Mouse (Mus musculus) limb, embryonic 15.5 days (tissue): ENCODE measurements around the gene Katna1. TPM values are rescaled to one million over a fixed set of nuclear protein-coding genes. Genes with fewer than 3 reads are reported as not detected.
A peak's percentile ranks its signal among the peaks of the same experiment; 100 is the strongest.

Source experiments
- ATAC-seq: fragments of 200-750 bp; cut with Nextera tagmentation; 2 replicates; pipeline ENCODE4 v1.8.0; 2017; ENCODE audit warnings: low read depth, moderate TSS enrichment; ENCODE audit not compliant: insufficient number of reproducible peaks, low FRiP score, low TSS enrichment
- H3K27ac ChIP-seq: fragments of 300-500 bp; sonication (generic); 2 replicates; pipeline ENCODE4 v1.5.1; 2015; ENCODE audit warnings: moderate library complexity, mild to moderate bottlenecking, inconsistent platforms
- H3K27me3 ChIP-seq: fragments of 300-500 bp; sonication (generic); 2 replicates; pipeline ENCODE4 v1.6.1; 2015; ENCODE audit warnings: inconsistent platforms
- H3K36me3 ChIP-seq: fragments of 300-500 bp; sonication (generic); 2 replicates; pipeline ENCODE4 v1.6.1; 2015; ENCODE audit warnings: inconsistent platforms
- H3K4me1 ChIP-seq: fragments of 300-500 bp; sonication (generic); 2 replicates; pipeline ENCODE4 v1.6.1; 2015; ENCODE audit warnings: inconsistent platforms
- H3K4me2 ChIP-seq: fragments of 300-500 bp; sonication (generic); 2 replicates; pipeline ENCODE4 v1.6.1; 2015; ENCODE audit warnings: mild to moderate bottlenecking, inconsistent platforms
- H3K4me3 ChIP-seq: fragments of 300-500 bp; sonication (generic); 2 replicates; pipeline ENCODE4 v1.5.1; 2015; ENCODE audit warnings: mild to moderate bottlenecking, inconsistent platforms
- H3K9ac ChIP-seq: fragments of 300-500 bp; sonication (generic); 2 replicates; pipeline ENCODE4 v1.6.1; 2015; ENCODE audit warnings: inconsistent platforms
- H3K9me3 ChIP-seq: fragments of 300-500 bp; sonication (generic); 2 replicates; pipeline ENCODE4 v1.6.1; 2016; ENCODE audit warnings: inconsistent platforms
- WGBS: fragments of 180-500 bp; shearing (Covaris S2); methylation state at CpG from one replicate; pipeline ENCODE4 v1.1.7; 2015; 5-methylcytosine and 5-hydroxymethylcytosine counted together
- polyA plus RNA-seq: library from polyadenylated mRNA; unstranded; fragments of >200 nt; fragmentation: Nextera tagmentation; extraction: Ambion mirVana; gene quantifications from 2 replicates; pipeline ENCODE4 v1.2.1, GENCODE M21; 2015

The Katna1 gene
- 54.1 and 58.2 TPM in 2 replicates for polyA plus RNA-seq

DNA sequence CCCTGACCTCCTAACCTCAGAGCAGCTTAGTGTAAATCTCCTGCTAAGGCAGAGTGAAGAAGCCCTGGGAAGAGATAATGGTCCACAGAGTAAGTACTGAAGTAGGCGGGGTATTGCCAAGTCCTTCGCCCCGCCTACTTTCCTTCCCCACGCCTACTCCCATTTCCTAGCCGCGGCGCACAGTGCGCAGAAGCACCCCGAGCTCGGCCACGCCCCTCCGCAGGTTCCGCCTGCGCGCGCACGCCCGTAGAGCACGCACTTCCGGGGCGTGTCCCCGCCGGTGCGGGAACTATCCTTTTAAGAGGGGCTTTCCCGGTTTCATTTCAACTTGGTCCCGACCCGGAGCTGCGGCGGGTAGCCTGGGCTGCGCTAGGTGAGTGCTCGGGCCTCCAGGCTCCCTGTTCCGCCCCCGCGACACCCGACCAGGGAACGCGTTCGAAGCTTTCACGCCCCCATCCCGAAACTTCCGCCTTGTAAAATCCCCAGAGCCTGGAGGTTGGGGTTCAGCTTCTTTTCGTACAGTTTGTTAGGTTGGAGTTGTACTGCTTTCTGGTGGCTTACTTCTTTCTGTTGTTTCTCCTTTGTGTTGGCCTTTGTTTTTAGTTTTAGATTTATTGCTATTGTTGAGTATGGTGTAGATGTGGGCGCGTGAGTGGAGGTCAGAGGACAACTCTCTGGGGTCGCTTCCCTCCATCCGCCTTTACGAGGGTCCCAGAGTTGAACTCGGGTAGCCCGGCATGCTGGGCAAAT lies at the start of gene Katna1:
TSS of gene Katna1 (plus strand) at position 250 of the 750 bp plus-strand sequence.
- under 1% methylated on average over 48 of the region's 49 CpGs for WGBS
- Histone ChIP-seq H3K27me3 (no peaks in the 10 kb centered on the region), H3K4me2 (peak within 1 kb of the TSS; percentile 72), H3K36me3 (no peaks in the 10 kb centered on the region), H3K27ac (peak within 1 kb of the TSS; percentile 87), H3K4me3 (peak within 1 kb of the TSS; percentile 84), H3K9me3 (no peaks in the 10 kb centered on the region), H3K9ac (peak within 1 kb of the TSS; percentile 58), H3K4me1 (peaks cover 8% of the 10 kb centered on the region)
- peak; percentile 94 for ATAC-seq

DNA sequence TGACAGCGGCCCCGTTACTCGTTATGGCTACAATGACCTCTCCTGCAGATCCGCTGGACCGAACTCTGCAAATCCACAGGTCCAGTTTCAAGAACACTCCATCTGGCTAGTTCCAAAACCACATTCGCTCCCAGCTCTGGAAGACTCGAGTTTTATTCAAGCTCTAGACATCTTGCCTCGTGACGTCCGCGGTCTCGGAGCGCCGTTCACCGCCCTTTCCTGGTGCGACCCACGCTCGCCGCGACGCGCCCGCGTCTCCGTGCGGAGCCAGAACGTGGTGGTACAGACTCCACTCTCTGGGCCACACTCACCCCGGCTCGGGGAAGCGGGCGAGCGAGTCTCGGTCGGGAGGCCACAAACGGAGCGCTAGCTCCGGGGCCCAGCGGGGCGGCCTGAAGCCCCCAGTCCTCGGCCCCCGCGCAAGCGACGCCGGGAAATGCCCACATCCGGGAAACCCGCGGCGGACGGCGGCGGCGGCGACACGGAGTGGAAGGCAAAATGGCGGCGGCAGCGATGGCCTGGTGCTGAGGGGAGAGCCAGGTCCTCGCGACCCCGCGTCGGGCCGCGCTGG lies 45.0 kb upstream of the Katna1 start, which contains the start of the genes Pcmt1 and Lats1:
TSS of gene Pcmt1 (minus strand) at position 406 of the 571 bp plus-strand sequence.
TSS of gene Lats1 (plus strand) at position 484 of the 571 bp plus-strand sequence.
- under 1% methylated on average over 56 of the region's 65 CpGs for WGBS
- peak; percentile 82 for ATAC-seq
- no peaks in the 10 kb centered on the region for H3K9me3 ChIP-seq
- H3K4me1 ChIP-seq, result peaks cover 22% of the 10 kb centered on the region
- H3K27me3 ChIP-seq, result no peaks in the 10 kb centered on the region
- peaks cover 35% of the 10 kb centered on the region for H3K36me3 ChIP-seq
- peak within 1 kb of the TSS; percentile 99 for H3K27ac ChIP-seq
- H3K4me2 ChIP-seq, result peak within 1 kb of the TSS; percentile 52
- peak within 1 kb of the TSS; percentile 98 for H3K4me3 ChIP-seq
- peak within 1 kb of the TSS; percentile 99 for H3K9ac ChIP-seq

DNA sequence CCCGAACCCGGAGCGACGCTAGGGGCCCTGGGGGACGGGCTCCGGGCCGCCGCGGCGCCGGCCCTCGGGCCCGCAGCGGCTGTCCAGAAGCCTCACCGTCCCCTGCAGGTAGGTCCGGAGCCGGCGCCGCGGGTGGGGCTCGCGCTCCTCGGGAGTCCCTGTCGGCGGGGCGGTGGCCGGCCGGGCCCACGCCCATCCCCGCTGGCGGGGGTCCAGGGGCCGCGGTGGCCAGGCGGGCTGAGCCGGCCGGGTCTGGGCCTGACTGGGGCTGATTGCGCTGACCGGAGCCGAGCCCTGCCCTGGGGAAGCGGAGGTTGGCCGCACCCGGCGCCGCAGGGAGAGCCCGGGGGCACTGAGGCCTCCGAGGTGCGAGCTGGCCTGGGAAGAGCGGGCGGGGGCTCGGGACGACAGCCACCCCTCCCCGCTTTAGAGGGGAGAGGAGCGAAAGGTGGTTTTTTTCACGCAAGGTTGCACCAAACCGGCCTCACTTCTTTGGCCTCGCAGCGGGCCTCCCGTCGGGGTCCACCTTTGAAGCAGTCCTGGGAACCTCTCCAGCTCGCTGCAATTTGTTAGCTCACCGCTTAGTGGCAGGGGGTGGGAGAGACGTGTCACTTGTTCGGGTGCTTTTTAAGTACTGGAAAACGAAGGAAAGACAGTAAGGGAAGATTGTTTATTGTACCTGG lies 44.3 kb upstream of the Katna1 start:
- WGBS, result under 1% methylated on average over 50 of the region's 64 CpGs
- ATAC-seq, result peak; percentile 83
- Histone ChIP-seq H3K36me3 (peaks cover 28% of the 10 kb centered on the region), H3K4me3 (peak overlapping the region; percentile 98), H3K27ac (peak overlapping the region; percentile 99), H3K4me1 (peaks cover 22% of the 10 kb centered on the region), H3K9ac (peak overlapping the region; percentile 99), H3K27me3 (no peaks in the 10 kb centered on the region), H3K9me3 (no peaks in the 10 kb centered on the region), H3K4me2 (peak overlapping the region; percentile 52)

DNA sequence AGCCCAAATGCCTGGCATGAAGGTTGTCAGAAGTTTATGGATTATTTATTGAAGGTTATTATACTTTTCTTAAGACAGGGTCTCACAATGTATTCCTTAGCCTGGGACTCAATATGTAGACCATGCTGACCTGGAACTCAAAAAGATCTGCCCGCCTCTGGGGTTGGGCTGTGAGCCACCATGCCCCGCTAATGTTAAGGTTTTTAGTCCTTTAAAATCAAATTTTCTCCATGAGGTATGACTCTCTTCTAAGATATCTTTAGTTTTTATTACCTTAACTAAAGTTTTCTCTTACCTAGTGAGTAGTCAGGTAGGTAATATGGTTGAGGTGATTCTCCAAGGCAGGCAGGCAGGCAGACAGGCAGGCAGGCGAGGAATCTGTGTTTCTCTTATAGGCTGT lies 43.6 kb upstream of the Katna1 start:
- Histone ChIP-seq H3K27me3 (no peaks in the 10 kb centered on the region), H3K4me2 (peak overlapping the region; percentile 52), H3K36me3 (peaks cover 21% of the 10 kb centered on the region), H3K27ac (no peak overlapping the region), H3K9me3 (no peaks in the 10 kb centered on the region), H3K4me3 (peak overlapping the region; percentile 98), H3K4me1 (peaks cover 22% of the 10 kb centered on the region), H3K9ac (no peak overlapping the region)
- 44% methylated on average over 3 of the region's 3 CpGs for WGBS
- no peak for ATAC-seq

DNA sequence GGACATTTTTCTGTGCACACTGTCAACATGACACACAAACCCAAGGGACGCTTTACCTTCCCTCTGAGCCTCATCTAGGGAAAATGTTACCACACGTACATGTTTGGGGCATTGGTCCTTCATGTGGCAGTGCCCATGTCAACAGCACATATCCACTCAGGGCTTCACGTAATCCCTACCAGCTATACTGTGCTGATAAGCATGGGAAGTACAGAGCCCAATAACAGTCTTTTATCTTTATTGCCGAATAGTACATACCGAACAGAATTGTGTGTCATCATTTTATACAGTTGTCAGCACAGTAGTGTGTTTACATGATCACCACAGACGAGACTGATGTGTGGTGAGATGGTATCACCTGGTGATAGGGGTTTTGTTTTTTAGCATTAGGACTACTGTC lies 38.9 kb upstream of the Katna1 start:
- 90% methylated on average over 6 of the region's 6 CpGs for WGBS
- no peak overlapping the region for H3K27ac ChIP-seq
- H3K4me1 ChIP-seq, result peaks cover 10% of the 10 kb centered on the region
- no peaks in the 10 kb centered on the region for H3K9me3 ChIP-seq
- no peak overlapping the region for H3K4me2 ChIP-seq
- peaks cover 9% of the 10 kb centered on the region for H3K36me3 ChIP-seq
- no peak overlapping the region for H3K4me3 ChIP-seq
- no peaks in the 10 kb centered on the region for H3K27me3 ChIP-seq
- H3K9ac ChIP-seq, result no peak overlapping the region
- no peak for ATAC-seq

DNA sequence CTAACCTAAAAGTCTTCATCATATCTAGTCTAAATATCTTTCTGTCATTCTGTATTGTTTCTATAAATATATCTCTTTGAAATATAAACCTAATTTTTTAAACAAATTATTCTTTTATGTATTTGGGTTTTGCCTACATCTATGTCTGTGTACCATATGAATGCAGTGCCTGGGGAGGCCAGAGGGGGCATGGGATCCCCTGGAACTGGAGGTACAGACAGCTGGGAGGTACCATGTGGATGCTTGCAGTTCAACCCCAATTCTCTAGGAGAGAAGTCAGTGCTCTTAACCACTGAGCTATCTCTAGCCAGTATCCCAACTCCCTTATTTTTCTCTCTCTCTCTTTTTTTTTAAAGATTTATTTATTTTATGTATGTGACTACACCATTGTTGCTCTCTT lies 30.5 kb upstream of the Katna1 start:
- H3K36me3 ChIP-seq, result peaks cover 76% of the 10 kb centered on the region
- ATAC-seq, result no peak
- H3K4me1 ChIP-seq, result no peaks in the 10 kb centered on the region

DNA sequence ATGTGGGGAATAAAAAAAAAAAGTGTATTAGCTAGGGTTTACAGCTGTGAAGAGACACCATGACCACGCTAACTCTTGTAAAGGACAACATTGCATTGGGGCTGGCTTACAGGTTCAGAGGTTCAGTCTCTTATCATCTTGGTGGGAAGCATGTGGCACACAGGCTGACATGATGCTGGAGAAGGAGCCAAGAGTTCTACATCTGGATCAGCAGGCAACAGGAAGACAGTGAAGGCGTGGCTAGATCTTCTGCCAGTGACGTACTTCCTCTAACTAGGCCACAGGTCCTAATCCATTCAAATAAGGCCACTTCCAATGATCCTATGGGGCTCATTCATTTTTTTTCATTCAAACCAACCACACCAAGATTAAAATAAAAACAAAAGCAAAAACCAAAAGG lies 25.7 kb upstream of the Katna1 start:
- H3K4me1 ChIP-seq, result no peaks in the 10 kb centered on the region
- H3K27me3 ChIP-seq, result no peaks in the 10 kb centered on the region
- 74% methylated on average over 3 of the region's 3 CpGs for WGBS
- H3K36me3 ChIP-seq, result peaks cover 83% of the 10 kb centered on the region
- no peaks in the 10 kb centered on the region for H3K9me3 ChIP-seq
- ATAC-seq, result no peak
- no peak overlapping the region for H3K4me3 ChIP-seq
- H3K27ac ChIP-seq, result no peak overlapping the region
- H3K4me2 ChIP-seq, result no peak overlapping the region
- H3K9ac ChIP-seq, result no peak overlapping the region

More for the DNA sequence above, 30.5 kb upstream of the Katna1 start:
- Histone ChIP-seq H3K4me2 (no peak overlapping the region), H3K9me3 (no peaks in the 10 kb centered on the region), H3K4me3 (no peak overlapping the region), H3K27me3 (no peaks in the 10 kb centered on the region), H3K27ac (no peak overlapping the region), H3K9ac (no peak overlapping the region)

DNA sequence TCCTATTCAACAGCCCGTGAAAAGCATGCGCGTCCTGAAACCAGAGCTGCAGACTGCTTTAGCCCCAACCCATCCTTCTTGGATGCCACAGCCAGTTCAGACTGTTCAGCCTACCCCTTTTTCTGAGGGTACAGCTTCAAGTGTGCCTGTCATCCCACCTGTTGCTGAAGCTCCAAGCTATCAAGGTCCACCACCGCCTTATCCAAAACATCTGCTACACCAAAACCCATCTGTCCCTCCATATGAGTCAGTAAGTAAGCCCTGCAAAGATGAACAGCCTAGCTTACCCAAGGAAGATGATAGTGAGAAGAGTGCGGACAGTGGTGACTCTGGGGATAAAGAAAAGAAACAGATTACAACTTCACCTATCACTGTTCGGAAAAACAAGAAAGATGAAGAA lies 23.2 kb upstream of the Katna1 start:
- Histone ChIP-seq H3K27me3 (no peaks in the 10 kb centered on the region), H3K9ac (no peak overlapping the region), H3K4me1 (no peaks in the 10 kb centered on the region), H3K36me3 (peaks cover 84% of the 10 kb centered on the region), H3K4me2 (no peak overlapping the region), H3K9me3 (no peaks in the 10 kb centered on the region), H3K4me3 (no peak overlapping the region), H3K27ac (no peak overlapping the region)
- 95% methylated on average over 6 of the region's 6 CpGs for WGBS
- no peak for ATAC-seq

DNA sequence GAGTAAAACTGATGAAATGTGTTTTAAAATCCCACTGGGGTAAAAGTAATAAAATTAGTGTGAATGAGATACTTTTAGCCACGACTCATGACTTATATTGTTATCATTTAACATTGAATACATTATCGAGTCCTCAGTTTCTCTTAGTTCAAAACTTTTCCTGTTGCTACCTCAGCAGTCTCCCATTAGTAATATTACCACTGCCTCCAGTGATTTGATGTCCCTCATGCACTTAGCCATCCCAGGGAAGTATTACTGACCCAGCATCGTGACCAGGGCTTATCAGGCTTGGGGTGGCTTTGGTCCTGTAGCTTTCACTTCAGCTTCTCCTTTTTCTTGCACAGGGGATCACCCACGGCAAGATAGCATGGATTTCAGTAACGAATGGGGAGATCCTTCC lies 15.7 kb upstream of the Katna1 start:
- no peak overlapping the region for H3K4me2 ChIP-seq
- no peaks in the 10 kb centered on the region for H3K4me1 ChIP-seq
- no peaks in the 10 kb centered on the region for H3K9me3 ChIP-seq
- ATAC-seq, result no peak
- no peaks in the 10 kb centered on the region for H3K27me3 ChIP-seq
- no peak overlapping the region for H3K4me3 ChIP-seq
- H3K9ac ChIP-seq, result no peak overlapping the region
- H3K27ac ChIP-seq, result no peak overlapping the region
- WGBS, result 91% methylated on average over 5 of the region's 5 CpGs
- H3K36me3 ChIP-seq, result peaks cover 70% of the 10 kb centered on the region

DNA sequence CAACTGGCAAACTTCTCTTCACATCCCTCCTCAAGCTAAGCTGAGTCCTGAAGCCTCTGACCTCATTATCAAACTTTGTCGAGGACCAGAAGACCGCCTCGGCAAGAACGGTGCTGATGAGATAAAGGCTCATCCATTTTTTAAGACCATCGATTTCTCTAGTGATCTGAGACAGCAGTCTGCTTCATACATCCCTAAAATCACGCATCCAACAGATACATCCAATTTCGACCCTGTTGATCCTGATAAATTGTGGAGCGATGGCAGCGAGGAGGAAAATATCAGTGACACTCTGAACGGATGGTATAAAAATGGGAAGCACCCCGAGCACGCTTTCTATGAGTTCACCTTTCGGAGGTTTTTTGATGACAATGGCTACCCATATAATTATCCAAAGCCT lies 13.3 kb upstream of the Katna1 start:
- Histone ChIP-seq H3K4me2 (no peak overlapping the region), H3K36me3 (peaks cover 59% of the 10 kb centered on the region), H3K27me3 (no peaks in the 10 kb centered on the region), H3K4me3 (no peak overlapping the region), H3K9me3 (no peaks in the 10 kb centered on the region), H3K27ac (no peak overlapping the region), H3K4me1 (no peaks in the 10 kb centered on the region), H3K9ac (no peak overlapping the region)
- ATAC-seq, result no peak
- WGBS, result 95% methylated on average over 13 of the region's 13 CpGs

DNA sequence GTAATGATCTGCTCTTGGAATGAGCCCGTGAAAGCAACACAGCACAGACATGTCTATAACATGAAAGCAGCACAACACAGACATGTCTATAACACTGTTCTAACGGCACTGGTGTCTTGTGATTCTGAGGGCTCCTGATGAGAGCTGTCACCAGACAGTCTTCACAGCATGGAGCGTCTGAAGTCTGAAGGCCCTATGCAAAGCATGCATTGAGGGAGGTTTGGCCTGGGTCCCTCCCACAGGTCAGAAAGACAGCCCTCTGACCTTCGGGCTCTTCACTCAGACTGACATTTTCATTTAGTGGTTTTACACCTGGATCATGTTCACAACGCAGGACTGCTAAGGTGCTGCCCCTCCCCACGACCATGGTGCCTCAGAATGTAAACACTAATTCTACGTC lies 10.7 kb upstream of the Katna1 start:
- H3K9me3 ChIP-seq, result no peaks in the 10 kb centered on the region
- 68% methylated on average over 7 of the region's 7 CpGs for WGBS
- H3K36me3 ChIP-seq, result peaks cover 41% of the 10 kb centered on the region
- no peak overlapping the region for H3K4me2 ChIP-seq
- H3K9ac ChIP-seq, result no peak overlapping the region
- no peak for ATAC-seq
- no peak overlapping the region for H3K27ac ChIP-seq
- no peaks in the 10 kb centered on the region for H3K4me1 ChIP-seq
- no peak overlapping the region for H3K4me3 ChIP-seq
- H3K27me3 ChIP-seq, result no peaks in the 10 kb centered on the region

DNA sequence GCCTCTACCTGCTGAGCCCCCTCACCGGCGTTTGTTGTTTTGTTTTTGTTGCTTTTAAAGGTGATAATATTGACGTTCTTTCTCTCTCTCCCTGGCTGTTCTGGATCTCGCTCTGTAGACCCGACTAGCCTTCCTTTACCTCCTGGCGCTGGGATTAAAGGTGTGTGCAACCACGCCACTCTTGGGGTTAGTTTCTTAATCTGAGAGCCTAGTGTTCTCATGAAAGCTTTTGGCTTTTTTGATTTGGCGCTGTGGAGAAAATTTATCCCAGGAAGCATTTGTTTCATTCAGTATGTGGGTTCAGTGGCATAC lies 657 bp downstream of the Katna1 start:
- no peak for ATAC-seq
- Histone ChIP-seq H3K27me3 (no peaks in the 10 kb centered on the region), H3K36me3 (no peaks in the 10 kb centered on the region), H3K4me1 (peaks cover 8% of the 10 kb centered on the region), H3K4me3 (peak overlapping the region; percentile 84), H3K9ac (peak overlapping the region; percentile 58), H3K4me2 (peak overlapping the region; percentile 72), H3K27ac (peak overlapping the region; percentile 87; the same call in 1 of the 2 replicates), H3K9me3 (no peaks in the 10 kb centered on the region)
- 0% methylated on average over 8 of the region's 8 CpGs for WGBS
